Mouse (Mus musculus): ENCODE results near the gene Aym1.
A peak's percentile ranks its signal among the peaks of the same experiment; 100 is the strongest.
"Not testable (repeated sequence)": the region's sequence is repeated elsewhere in the genome, so short reads cannot be mapped to it uniquely, and the experiment has no call there.

The Aym1 gene

GRCm38 (mm10) chr5:113354311-113354710 is 2.8 kb upstream of the Aym1 start:
- DNase-seq = no peak

DNA sequence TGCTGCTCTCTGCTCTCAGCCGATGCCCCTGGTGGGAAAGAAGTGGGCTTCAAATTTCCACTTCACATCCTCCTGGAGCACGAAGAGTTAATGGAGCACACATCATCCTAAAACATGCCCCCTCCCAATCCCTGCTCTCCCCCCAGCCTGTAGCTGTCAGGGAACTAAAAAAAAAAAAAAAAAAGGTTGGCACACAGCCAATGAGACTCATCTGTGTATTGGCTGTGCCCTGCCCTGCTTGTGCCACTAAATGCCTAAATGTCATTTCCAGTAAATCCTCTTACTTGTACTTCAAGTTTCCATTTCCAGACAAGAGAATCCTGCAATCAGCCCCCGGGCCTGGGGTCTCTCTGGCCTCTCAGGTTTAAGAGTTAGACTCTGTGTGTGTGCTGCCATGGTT is 562 bp downstream of the Aym1 start:
- no peak for DNase-seq

DNA sequence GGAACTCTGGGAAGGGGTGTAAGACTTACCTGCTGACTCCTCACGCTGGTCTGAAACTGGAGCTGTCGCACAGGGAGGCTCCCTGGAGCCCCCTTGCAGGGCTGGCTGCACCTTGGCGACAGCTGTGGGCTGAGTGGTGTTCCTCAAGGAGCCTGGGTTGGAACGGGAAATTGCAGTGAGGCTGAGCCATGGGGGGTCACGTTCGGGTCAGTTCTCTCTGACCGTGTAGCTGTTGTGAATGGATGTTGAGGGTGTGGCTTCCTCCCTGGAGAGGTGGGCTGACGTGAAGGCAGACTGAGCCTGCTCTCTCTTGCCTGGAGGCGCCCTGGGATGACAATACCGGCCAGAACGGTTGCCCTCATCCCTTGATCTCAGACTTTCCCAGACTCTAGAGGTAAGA is 1.7 kb downstream of the Aym1 start:
- no peak for DNase-seq

- no peak for DNase-seq
Measured at GRCm38 (mm10) chr5:113361283-113361682, 4.2 kb downstream of the Aym1 start.

DNA sequence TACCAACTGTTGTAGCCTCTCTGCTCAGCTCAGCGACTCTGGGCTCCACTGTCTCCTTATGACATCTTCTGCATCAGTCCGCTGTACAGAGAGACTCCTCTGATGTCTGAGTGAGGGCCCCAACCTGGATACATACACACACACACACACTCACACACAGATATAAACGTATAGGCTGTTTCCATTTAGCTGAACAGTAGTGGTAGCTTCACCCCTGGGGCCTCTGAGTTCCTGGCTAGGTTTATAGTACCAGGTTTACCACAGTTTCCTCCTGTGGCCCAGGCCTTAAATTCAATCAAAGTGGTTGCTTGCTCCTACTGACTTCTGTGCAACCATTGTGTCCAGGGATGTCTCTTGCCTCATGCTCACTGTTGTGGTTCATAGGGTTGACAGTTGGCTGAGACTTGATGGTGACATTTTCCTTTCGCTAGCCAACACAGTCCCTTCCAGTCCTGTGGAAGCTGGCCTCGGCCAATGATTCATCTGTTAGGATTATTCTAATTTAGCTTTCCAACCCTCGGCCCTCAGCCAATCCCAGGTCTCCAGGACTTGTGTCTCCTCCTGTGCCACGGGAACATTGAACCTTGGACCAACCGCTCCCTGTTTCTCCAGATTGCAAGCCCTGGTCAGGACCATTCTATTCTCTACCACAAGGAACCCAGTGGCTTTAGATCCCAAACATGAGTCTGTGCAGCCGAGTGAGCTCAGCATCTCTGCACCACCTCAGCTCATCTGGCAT is 5.3 kb downstream of the Aym1 start:
- peak; percentile 83 for DNase-seq

GRCm38 (mm10) chr5:113363177-113363576 is 6.1 kb downstream of the Aym1 start:
- DNase-seq = peak; percentile 37

DNA sequence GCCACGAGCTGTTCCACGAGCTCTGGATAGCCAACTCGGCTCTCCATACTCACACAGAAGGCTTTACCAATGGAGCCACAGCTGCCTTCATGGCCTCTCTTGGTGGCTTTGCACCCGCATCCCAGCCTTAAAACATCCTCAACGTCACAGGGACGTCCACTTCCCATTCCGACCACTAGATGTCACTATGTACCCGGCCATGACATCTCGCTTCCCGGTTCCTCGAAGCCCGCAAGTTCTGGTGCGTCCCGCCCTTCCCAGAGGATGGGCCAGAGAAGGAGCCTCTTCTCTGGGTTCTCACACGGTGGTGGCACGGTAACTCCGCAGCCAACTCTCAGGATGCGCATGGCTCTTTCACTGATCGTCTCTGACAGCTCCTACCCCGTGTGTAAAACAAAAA is 8.8 kb downstream of the Aym1 start:
- DNase-seq = peak; percentile 90

DNA sequence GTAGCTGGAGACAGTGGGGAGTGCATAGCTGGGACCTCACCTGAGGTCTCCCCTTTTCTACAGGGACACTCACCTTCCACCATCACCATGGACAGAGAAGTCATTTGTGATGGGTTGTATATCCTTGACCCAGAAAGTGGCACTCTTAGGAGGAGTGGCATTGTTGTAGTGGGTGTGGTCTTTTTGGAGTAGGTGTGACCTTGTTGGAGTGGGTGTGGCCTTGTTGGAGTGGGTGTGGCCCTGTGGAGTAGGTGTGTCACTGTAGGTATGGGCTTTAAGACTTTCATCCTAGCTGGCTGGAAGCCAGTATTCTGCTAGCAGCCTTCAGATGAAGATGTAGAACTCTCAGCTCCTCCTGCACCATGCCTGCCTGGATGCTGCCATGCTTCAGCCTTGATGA is 10.6 kb downstream of the Aym1 start:
- DNase-seq = not testable (repeated sequence)

- DNase-seq = peak; percentile 43
Measured at GRCm38 (mm10) chr5:113369262-113369868, 12.3 kb downstream of the Aym1 start.

- peak; percentile 55 for DNase-seq
Measured at GRCm38 (mm10) chr5:113372449-113372848, 15.4 kb downstream of the Aym1 start.

DNA sequence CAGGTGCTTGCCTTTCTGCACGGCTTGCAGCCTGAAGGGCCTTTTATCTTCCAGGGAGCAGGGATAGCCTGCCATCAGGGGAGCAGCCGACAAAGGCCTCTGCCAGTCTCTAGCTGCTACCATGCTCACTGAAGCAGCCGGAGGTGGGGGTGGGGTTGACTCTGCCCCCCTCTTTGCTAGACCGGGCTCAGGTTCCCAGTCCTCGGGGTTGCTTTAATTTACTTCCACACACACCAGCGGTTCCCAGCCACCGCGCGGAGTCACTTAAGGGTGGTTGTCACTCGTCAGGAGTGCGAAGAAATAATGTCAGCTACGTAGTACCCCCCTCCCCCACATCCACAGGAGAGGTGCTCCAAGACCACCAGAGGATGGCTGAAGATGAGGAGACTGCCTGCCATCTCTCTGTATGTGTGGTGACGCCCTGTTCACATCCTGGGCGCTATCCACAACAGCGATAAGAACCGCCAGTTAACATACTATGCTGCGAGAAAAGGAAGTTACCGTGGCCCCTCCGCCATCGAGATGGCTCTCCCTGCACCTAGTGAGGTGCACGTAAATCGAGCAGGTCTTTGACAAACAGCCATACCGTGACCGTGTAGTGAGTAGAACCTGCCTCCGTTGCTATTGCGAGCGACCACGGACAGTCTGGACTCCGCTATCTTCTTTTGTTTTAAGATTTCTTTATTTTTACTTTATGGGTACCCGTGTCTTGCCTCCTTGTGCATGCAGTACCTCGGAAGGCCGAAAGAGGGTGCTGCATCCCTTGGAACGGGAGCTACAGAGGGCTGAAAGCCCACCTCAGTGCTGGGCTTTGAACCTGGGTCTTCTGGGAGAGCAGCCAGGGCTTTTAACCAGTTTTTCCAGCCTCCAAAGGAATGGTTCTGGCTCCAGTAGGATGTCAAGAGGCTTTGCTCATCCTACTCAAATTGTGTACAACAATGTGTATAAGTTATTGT is 16.2 kb downstream of the Aym1 start:
- DNase-seq = peak; percentile 88

- DNase-seq = no peak
Measured at GRCm38 (mm10) chr5:113374290-113374689, 17.2 kb downstream of the Aym1 start.

GRCm38 (mm10) chr5:113375783-113376182 is 18.7 kb downstream of the Aym1 start:
- peak; percentile 86 for DNase-seq

GRCm38 (mm10) chr5:113376292-113376691 is 19.2 kb downstream of the Aym1 start:
- no peak for DNase-seq

- no peak for DNase-seq
Measured at GRCm38 (mm10) chr5:113379416-113379815, 22.3 kb downstream of the Aym1 start.

DNA sequence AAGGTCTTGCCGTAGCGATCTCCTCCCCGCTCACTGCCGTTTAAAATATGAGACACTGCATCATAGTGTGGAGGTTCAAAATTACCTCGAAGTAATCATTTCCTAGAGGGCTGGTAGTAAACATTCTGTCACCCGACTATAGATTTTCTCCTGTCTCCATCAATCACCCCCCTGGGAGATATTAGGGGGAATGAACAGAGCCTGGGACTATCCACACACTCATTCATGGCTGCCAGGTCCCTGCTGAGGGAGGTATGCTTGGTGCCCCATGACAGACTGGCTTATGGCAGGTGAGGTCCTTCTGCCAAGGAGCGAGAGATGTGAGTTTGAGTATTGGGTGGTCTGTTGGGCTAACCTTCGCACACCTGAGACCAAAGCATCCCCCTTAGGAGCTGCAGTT is 23.5 kb downstream of the Aym1 start:
- no peak for DNase-seq

DNA sequence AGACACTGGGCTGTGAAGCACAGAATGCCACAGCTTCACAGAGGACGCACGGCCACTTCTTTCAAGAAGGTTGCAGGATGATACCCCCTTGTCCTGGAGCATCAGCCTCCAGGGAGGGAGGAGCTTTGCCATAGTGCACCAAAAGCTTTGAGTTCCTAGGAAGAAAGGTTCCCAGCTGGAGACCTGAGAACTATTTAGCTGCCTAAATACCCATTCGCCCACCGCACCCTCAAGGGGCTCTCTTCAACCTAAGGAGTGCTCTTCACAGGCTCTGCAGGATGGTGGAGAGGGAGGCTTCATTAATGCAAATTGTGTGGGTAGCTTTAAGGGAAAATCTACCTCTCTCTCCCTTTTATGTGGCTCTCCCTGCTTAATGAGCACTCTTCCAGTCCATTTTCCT is 25.5 kb downstream of the Aym1 start:
- no peak for DNase-seq

- no peak for DNase-seq
Measured at GRCm38 (mm10) chr5:113393766-113394165, 36.7 kb downstream of the Aym1 start.

DNA sequence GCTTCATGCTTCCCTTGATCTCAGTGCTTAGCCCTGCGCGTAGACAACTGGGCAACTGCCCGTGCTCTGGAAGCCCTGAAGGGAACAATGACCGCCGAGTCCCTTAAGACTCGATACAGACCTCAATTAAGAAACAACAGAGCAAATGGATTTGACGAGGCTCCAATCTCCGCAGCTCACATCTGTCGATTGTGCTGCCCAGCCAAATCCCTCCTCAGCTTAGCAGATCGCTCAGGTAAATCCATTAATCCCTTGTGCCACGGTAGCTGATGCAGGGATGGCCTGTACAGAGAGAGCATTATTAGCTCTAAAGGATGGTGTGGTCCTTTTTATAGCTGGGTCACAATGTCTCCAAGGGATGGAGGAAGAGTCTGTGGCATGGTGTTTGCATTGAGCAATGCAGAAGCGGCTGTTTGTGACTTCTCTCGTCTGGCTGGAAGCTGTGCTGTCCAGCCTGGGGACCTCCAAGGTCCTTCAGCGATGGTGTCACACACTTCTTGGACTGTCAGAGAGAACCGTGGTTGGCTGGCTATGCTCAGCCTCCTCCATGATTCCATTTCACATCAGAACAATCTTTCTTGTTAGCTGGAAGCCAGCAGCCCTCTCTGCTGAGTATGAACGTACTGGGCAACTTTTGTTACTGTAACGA is 39.3 kb downstream of the Aym1 start:
- no peak for DNase-seq

DNA sequence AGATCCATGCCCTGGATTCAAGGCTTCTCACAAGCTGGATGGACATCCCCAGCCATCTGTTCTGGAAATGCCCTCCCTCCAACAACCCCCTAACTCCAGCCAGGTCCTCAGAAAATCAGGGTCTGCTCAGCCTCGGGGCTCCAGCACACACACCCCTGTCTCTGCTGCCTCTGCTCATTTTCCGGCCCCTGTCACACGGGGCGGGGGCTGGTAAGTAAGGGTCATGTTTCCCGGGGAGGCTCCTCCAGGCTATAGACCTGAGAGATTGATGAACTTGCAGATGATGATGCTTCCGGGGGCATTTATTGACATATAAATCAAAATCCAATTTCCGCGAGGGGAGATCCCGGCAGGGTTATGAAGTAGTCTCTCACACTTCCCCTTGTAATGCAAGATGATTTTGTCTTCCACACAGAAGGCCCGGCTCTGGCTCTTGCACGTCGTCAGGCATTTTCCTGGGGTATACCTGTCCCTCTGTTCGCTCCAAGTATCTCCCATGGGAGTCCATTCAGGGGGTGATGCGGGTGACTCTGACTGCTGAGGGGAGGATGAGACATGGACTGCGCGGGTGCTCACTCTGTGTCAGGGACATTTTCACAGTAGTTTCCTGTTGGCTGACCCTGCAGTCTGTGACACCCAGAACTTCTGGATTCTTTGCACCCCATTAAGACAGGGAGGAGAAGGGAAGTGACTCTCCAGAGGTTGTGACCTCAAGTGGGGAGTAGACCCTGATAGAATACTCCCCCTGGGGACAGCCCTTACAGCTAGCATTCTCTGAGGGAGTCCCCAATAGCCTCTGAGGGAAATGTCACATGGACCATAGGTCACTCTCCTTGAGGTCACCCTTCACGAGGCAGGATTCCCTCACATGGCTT is 40.6 kb downstream of the Aym1 start:
- DNase-seq = no peak

GRCm38 (mm10) chr5:113402702-113403101 is 45.6 kb downstream of the Aym1 start:
- DNase-seq = no peak

- DNase-seq = no peak
Measured at GRCm38 (mm10) chr5:113407346-113407745, 50.3 kb downstream of the Aym1 start.

Measured in cerebellum, adult 9-10 months (tissue).